ENCODE assay signal across 25 mouse cellular contexts in the genomic region with DNA sequence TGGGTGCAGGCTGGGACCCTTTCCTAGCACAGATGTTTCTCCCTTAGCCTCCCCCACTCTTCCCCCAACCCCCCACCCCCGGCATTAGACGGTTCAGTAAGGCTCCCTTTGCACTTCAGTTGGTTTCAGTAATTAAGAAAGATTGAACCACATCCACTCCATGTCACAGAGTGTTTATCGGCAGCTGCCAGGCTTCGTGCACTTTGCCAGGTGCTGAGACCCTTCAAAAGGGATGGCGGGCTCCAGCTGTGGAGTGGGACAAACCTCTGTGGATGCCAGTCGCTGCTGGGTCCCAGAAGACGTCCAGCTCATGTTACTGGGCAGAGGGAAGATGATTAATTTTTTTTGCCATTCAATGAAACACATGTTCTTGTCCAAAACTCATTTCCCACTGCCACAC. TPM values are rescaled to one million over a fixed set of nuclear protein-coding genes. Genes with fewer than 3 reads are reported as not detected.
DNase-seq lines count a peak whose midpoint lies in the region; ATAC-seq and TF ChIP-seq lines count a peak whose summit lies in the region.
"Had no signal": no experiment of that assay in that cellular context is flagged by ENCODE, and none has a peak within 500 bp of the region (broad histone marks: within the 10 kb centered on the region; RNA-seq: fewer than 3 reads in every experiment).

No protein-coding gene starts in this region.

- no peak for TF ChIP-seq CTCF in hindbrain, postnatal 0 days (IDR thresholded peaks at IDR 0.05; ENCODE audit: low read depth)
- no peak for TF ChIP-seq CTCF in brain, embryonic 14.5 days (IDR thresholded peaks at IDR 0.05; ENCODE audit: borderline replicate concordance, extremely low read depth, insufficient read depth, insufficient read length)
- TF ChIP-seq CTCF in forebrain, postnatal 0 days (IDR thresholded peaks at IDR 0.05; ENCODE audit: low read depth): no peak

- H3K36me3 ChIP-seq in forebrain, embryonic 10.5 days (replicated peaks): no peaks in the 10 kb centered on the region
- no peaks in the 10 kb centered on the region for H3K36me3 ChIP-seq in forebrain, embryonic 11.5 days (ENCODE audit: control insufficient read depth, insufficient read depth, low read length)
- no peaks in the 10 kb centered on the region for H3K36me3 ChIP-seq in hindbrain, postnatal 0 days (ENCODE audit: insufficient read depth, low read length)
- H3K36me3 ChIP-seq in hindbrain, embryonic 16.5 days (ENCODE audit: control insufficient read depth, insufficient read depth, low read length): no peaks in the 10 kb centered on the region
- no peaks in the 10 kb centered on the region for H3K36me3 ChIP-seq in forebrain, postnatal 0 days (ENCODE audit: insufficient read depth)
- H3K36me3 ChIP-seq in intestine, embryonic 16.5 days (ENCODE audit: control insufficient read depth, insufficient read depth, low read length): no peaks in the 10 kb centered on the region
- H3K36me3 ChIP-seq: kidney, embryonic 15.5 days; limb, embryonic 13.5 days; lung, embryonic 15.5 days had no signal

- peak overlapping the region; percentile 52 for H3K27ac ChIP-seq in forebrain, embryonic 10.5 days
- no peak overlapping the region for H3K27ac ChIP-seq in forebrain, embryonic 11.5 days (ENCODE audit: low read depth, low read length)
- no peak overlapping the region for H3K27ac ChIP-seq in hindbrain, postnatal 0 days
- H3K27ac ChIP-seq in hindbrain, embryonic 16.5 days (ENCODE audit: low read depth, low read length): no peak overlapping the region
- H3K27ac ChIP-seq in forebrain, postnatal 0 days (ENCODE audit: low read depth, low read length): no peak overlapping the region
- H3K27ac ChIP-seq in intestine, embryonic 16.5 days (ENCODE audit: low read length): no peak overlapping the region
- H3K27ac ChIP-seq: kidney, embryonic 15.5 days; limb, embryonic 13.5 days; lung, embryonic 15.5 days had no signal

- peaks cover 74% of the 10 kb centered on the region for H3K4me1 ChIP-seq in forebrain, embryonic 10.5 days
- peaks cover 22% of the 10 kb centered on the region for H3K4me1 ChIP-seq in forebrain, embryonic 11.5 days (replicated peaks; ENCODE audit: control insufficient read depth, insufficient read depth, low read length)
- peaks cover 21% of the 10 kb centered on the region for H3K4me1 ChIP-seq in hindbrain, postnatal 0 days (ENCODE audit: insufficient read depth, low read length)
- peaks cover 35% of the 10 kb centered on the region for H3K4me1 ChIP-seq in hindbrain, embryonic 16.5 days (ENCODE audit: control insufficient read depth, insufficient read depth, low read depth, low read length)
- H3K4me1 ChIP-seq in forebrain, postnatal 0 days (ENCODE audit: insufficient read depth): peaks cover 16% of the 10 kb centered on the region
- no peaks in the 10 kb centered on the region for H3K4me1 ChIP-seq in intestine, embryonic 16.5 days (ENCODE audit: control insufficient read depth, insufficient read depth, low read length)

- DNase-seq in forebrain, embryonic 10.5 days (ENCODE audit: extremely low spot score, low spot score): no peak
- DNase-seq in forebrain, embryonic 11.5 days (ENCODE audit: low spot score): no peak
- DNase-seq in hindbrain, postnatal 0 days (ENCODE audit: low spot score): peak; percentile 11
- DNase-seq in brain, embryonic 14.5 days (ENCODE audit: low read depth): peak; percentile 63
- no peak for DNase-seq in forebrain, postnatal 0 days
- DNase-seq: adrenal gland, adult 8-10 months; cerebellum, adult 8-10 months; cerebellum, postnatal 25 days; gastrocnemius, postnatal 36 days; heart, adult 18-20 months; heart, postnatal 36 days; kidney, postnatal 25 days; retina, postnatal 1 day; right cerebral cortex, postnatal 14 days had no signal

- no peak for ATAC-seq in forebrain, embryonic 11.5 days (replicated peaks; ENCODE audit: low FRiP score)
- no peak for ATAC-seq in hindbrain, postnatal 0 days
- no peak for ATAC-seq in hindbrain, embryonic 16.5 days
- ATAC-seq in forebrain, postnatal 0 days: peak; percentile 8; the same call in 1 of the 2 replicates
- no peak for ATAC-seq in erythroblast, adult 5-6 weeks (replicated peaks; ENCODE audit: low FRiP score, poor library complexity, severe bottlenecking)
- no peak for ATAC-seq in intestine, embryonic 16.5 days
- ATAC-seq: intestine, postnatal 0 days had no signal

- TF ChIP-seq POLR2A in brain, embryonic 14.5 days (IDR thresholded peaks at IDR 0.05; ENCODE audit: borderline replicate concordance, extremely low read depth, insufficient read depth, insufficient read length, poor library complexity, severe bottlenecking): no peak

- no peak overlapping the region for H3K4me2 ChIP-seq in forebrain, embryonic 11.5 days (ENCODE audit: low read depth, low read length, severe bottlenecking)
- no peak overlapping the region for H3K4me2 ChIP-seq in hindbrain, postnatal 0 days (ENCODE audit: low read depth, low read length)
- no peak overlapping the region for H3K4me2 ChIP-seq in hindbrain, embryonic 16.5 days (ENCODE audit: low read length)
- H3K4me2 ChIP-seq in forebrain, postnatal 0 days (ENCODE audit: low read depth): no peak overlapping the region
- H3K4me2 ChIP-seq in intestine, embryonic 16.5 days (ENCODE audit: low read depth, low read length): no peak overlapping the region
- H3K4me2 ChIP-seq: heart, embryonic 11.5 days; kidney, embryonic 15.5 days; limb, embryonic 13.5 days; liver, embryonic 11.5 days; lung, embryonic 15.5 days had no signal

- peaks cover 61% of the 10 kb centered on the region for H3K27me3 ChIP-seq in forebrain, embryonic 10.5 days (ENCODE audit: poor library complexity, severe bottlenecking)
- no peaks in the 10 kb centered on the region for H3K27me3 ChIP-seq in forebrain, embryonic 11.5 days (ENCODE audit: control insufficient read depth, insufficient read depth, low read length)
- no peaks in the 10 kb centered on the region for H3K27me3 ChIP-seq in hindbrain, postnatal 0 days (ENCODE audit: insufficient read depth, low read length)
- no peaks in the 10 kb centered on the region for H3K27me3 ChIP-seq in hindbrain, embryonic 16.5 days (replicated peaks; ENCODE audit: control insufficient read depth, insufficient read depth, low read length)
- H3K27me3 ChIP-seq in forebrain, postnatal 0 days (ENCODE audit: insufficient read depth, low read length): no peaks in the 10 kb centered on the region
- no peaks in the 10 kb centered on the region for H3K27me3 ChIP-seq in intestine, embryonic 16.5 days (replicated peaks; ENCODE audit: control insufficient read depth, insufficient read depth, low read length)
- H3K27me3 ChIP-seq: kidney, embryonic 15.5 days; limb, embryonic 13.5 days had no signal

- H3K4me3 ChIP-seq in forebrain, embryonic 10.5 days: no peak overlapping the region
- no peak overlapping the region for H3K4me3 ChIP-seq in forebrain, embryonic 11.5 days (ENCODE audit: low read depth, low read length)
- no peak overlapping the region for H3K4me3 ChIP-seq in hindbrain, postnatal 0 days (ENCODE audit: low read length)
- H3K4me3 ChIP-seq in hindbrain, embryonic 16.5 days (ENCODE audit: low read length): no peak overlapping the region
- no peak overlapping the region for H3K4me3 ChIP-seq in forebrain, postnatal 0 days (ENCODE audit: low read depth, low read length)
- no peak overlapping the region for H3K4me3 ChIP-seq in intestine, embryonic 16.5 days (ENCODE audit: low read length)
- H3K4me3 ChIP-seq: erythroblast, embryonic 14.5 days; kidney, embryonic 15.5 days; limb, embryonic 13.5 days; lung, embryonic 15.5 days had no signal

- no peaks in the 10 kb centered on the region for H3K9me3 ChIP-seq in forebrain, embryonic 10.5 days
- H3K9me3 ChIP-seq in forebrain, embryonic 11.5 days (ENCODE audit: control insufficient read depth, low read length): no peaks in the 10 kb centered on the region
- no peaks in the 10 kb centered on the region for H3K9me3 ChIP-seq in hindbrain, postnatal 0 days (ENCODE audit: low read length)
- no peaks in the 10 kb centered on the region for H3K9me3 ChIP-seq in hindbrain, embryonic 16.5 days (ENCODE audit: control insufficient read depth, low read length)
- no peaks in the 10 kb centered on the region for H3K9me3 ChIP-seq in forebrain, postnatal 0 days (ENCODE audit: low read length)
- H3K9me3 ChIP-seq in intestine, embryonic 16.5 days (ENCODE audit: control insufficient read depth, low read length): no peaks in the 10 kb centered on the region
- H3K9me3 ChIP-seq: kidney, embryonic 15.5 days; limb, embryonic 13.5 days; lung, embryonic 15.5 days had no signal

- H3K9ac ChIP-seq in forebrain, embryonic 11.5 days (ENCODE audit: low read length): no peak overlapping the region
- H3K9ac ChIP-seq in hindbrain, postnatal 0 days (replicated peaks; ENCODE audit: low read length): no peak overlapping the region
- no peak overlapping the region for H3K9ac ChIP-seq in hindbrain, embryonic 16.5 days (ENCODE audit: low read depth, low read length)
- H3K9ac ChIP-seq in forebrain, postnatal 0 days: no peak overlapping the region
- H3K9ac ChIP-seq in intestine, embryonic 16.5 days (ENCODE audit: low read depth, low read length): no peak overlapping the region
- H3K9ac ChIP-seq: kidney, embryonic 15.5 days; limb, embryonic 13.5 days; lung, embryonic 15.5 days had no signal

- WGBS in forebrain, embryonic 10.5 days: 68% methylated on average over 7 of the region's 7 CpGs
- 55% methylated on average over 7 of the region's 7 CpGs for WGBS in forebrain, embryonic 11.5 days
- WGBS in hindbrain, postnatal 0 days: 28% methylated on average over 7 of the region's 7 CpGs
- 27% methylated on average over 7 of the region's 7 CpGs for WGBS in hindbrain, embryonic 16.5 days
- 46% methylated on average over 7 of the region's 7 CpGs for WGBS in forebrain, postnatal 0 days
- 55% methylated on average over 7 of the region's 7 CpGs for WGBS in intestine, embryonic 16.5 days

RNA-seq across cellular contexts. Expression of a gene that starts 41.4 kb away (rescaled TPM):
- polyA plus RNA-seq in forebrain, embryonic 10.5 days (2016; fragmentation: Nextera tagmentation; extraction: Ambion mirVana): 1,904 and 2,173 TPM in 2 replicates
- polyA plus RNA-seq in forebrain, embryonic 11.5 days (2014; fragmentation: Nextera tagmentation; extraction: Ambion mirVana): 2,785 and 3,035 TPM in 2 replicates
- total RNA-seq in hindbrain, postnatal 0 days (2014; rRNA removed): 8,203 and 10,251 TPM in 2 replicates
- polyA plus RNA-seq in hindbrain, postnatal 0 days (2015; fragmentation: Nextera tagmentation; extraction: Ambion mirVana): 5,188 and 5,840 TPM in 2 replicates
- polyA plus RNA-seq in hindbrain, embryonic 16.5 days (2015; fragmentation: Nextera tagmentation; extraction: Ambion mirVana): 6,388 and 6,390 TPM in 2 replicates
- polyA plus RNA-seq in brain, embryonic 14.5 days (2012; rRNA removed): 8,068 and 9,838 TPM in 2 replicates
- 4,630 and 7,303 TPM in 2 replicates for total RNA-seq in forebrain, postnatal 0 days (2014; rRNA removed)
- polyA plus RNA-seq in forebrain, postnatal 0 days (2015; fragmentation: Nextera tagmentation; extraction: Ambion mirVana): 6,353 and 7,049 TPM in 2 replicates
- not detected in 2 replicates for total RNA-seq in erythroblast, adult 5-6 weeks (2015; ENCODE audit: low replicate concordance)
- not detected in 2 replicates for total RNA-seq in erythroblast, adult 5-6 weeks (2017; ENCODE audit: low replicate concordance)
- 302 and 323 TPM in 2 replicates for polyA plus RNA-seq in intestine, embryonic 16.5 days (2015; fragmentation: Nextera tagmentation; extraction: Ambion mirVana)
- total RNA-seq: megakaryocyte progenitor cell, adult 5-6 weeks had no signal

RNA-seq across cellular contexts. Expression of a gene that starts 52.6 kb away (rescaled TPM):
- 78.7 and 82.3 TPM in 2 replicates for polyA plus RNA-seq in forebrain, embryonic 10.5 days (2016; fragmentation: Nextera tagmentation; extraction: Ambion mirVana)
- polyA plus RNA-seq in forebrain, embryonic 11.5 days (2014; fragmentation: Nextera tagmentation; extraction: Ambion mirVana): 111 and 123 TPM in 2 replicates
- total RNA-seq in hindbrain, postnatal 0 days (2014; rRNA removed): 207 and 253 TPM in 2 replicates
- polyA plus RNA-seq in hindbrain, postnatal 0 days (2015; fragmentation: Nextera tagmentation; extraction: Ambion mirVana): 263 and 284 TPM in 2 replicates
- 288 and 298 TPM in 2 replicates for polyA plus RNA-seq in hindbrain, embryonic 16.5 days (2015; fragmentation: Nextera tagmentation; extraction: Ambion mirVana)
- 225 and 231 TPM in 2 replicates for polyA plus RNA-seq in brain, embryonic 14.5 days (2012; rRNA removed)
- total RNA-seq in forebrain, postnatal 0 days (2014; rRNA removed): 166 and 208 TPM in 2 replicates
- polyA plus RNA-seq in forebrain, postnatal 0 days (2015; fragmentation: Nextera tagmentation; extraction: Ambion mirVana): 231 and 295 TPM in 2 replicates
- 6.9 and 11.5 TPM in 2 replicates for total RNA-seq in erythroblast, adult 5-6 weeks (2015; ENCODE audit: low replicate concordance)
- total RNA-seq in erythroblast, adult 5-6 weeks (2017; ENCODE audit: low replicate concordance): 3.0 and 3.5 TPM in 2 replicates
- polyA plus RNA-seq in intestine, embryonic 16.5 days (2015; fragmentation: Nextera tagmentation; extraction: Ambion mirVana): 39.0 and 42.0 TPM in 2 replicates

Comparison
In these comparisons a context has a peak if more than half of its experiments do, and no peak if none do; other contexts are left out.
1. DNase-seq: peak in hindbrain, postnatal 0 days (single experiment) and brain, embryonic 14.5 days (single experiment); none in forebrain, embryonic 10.5 days (single experiment), forebrain, embryonic 11.5 days (single experiment) and forebrain, postnatal 0 days (single experiment).